Mouse (Mus musculus): ENCODE data around the gene Phb.

DNA sequence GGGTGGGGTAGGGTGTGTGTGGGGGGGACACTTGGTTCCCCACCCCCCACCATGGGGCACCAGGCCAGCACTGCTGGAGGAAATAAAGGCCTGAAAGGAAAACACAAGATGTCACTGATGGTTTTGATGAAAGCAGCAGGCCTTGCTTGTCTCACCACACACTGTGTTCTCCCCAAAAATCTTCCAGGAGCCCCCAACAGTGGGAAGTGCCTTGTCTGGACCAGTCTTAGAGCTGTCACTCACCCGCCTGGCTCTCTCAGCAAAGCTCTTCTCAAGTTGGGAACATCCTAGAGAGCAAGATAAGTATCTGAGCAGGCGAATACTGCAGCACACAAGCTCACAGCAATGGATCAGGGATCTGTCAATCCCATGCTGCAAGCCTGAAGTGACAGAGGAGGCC lies 26.0 kb upstream of the Phb start:
- TF ChIP-seq CTCF (IDR thresholded peaks at IDR 0.05; ENCODE audit: borderline replicate concordance, insufficient read depth, low read depth, low read length) (no peak), POLR2A (IDR thresholded peaks at IDR 0.05; ENCODE audit: borderline replicate concordance, insufficient read depth, low read length) (no peak)
